Mouse (Mus musculus) embryo, embryonic 9.5 days (tissue): ENCODE measurements at regions not wholly inside any gene's neighbourhood (a gene's known extent, or its start where the extent isn't known, plus 50 kb on each side); places are given as distances from the start of the nearest gene placed in this dataset.
A peak's percentile ranks its signal among the peaks of the same experiment; 100 is the strongest.

Source experiments
- DNase-seq: peaks from one replicate; pipeline ENCODE4 v3.0.0-alpha.2; 2017; ENCODE audit errors: extremely low spot score

- DNase-seq: no peak
Observed at GRCm38 (mm10) chr16:88412287-88412686, 94.5 kb downstream of the Cldn17 start.

- no peak for DNase-seq
Observed at GRCm38 (mm10) chr16:88408144-88408543, 98.6 kb downstream of the Cldn17 start.

- no peak for DNase-seq
Observed at GRCm38 (mm10) chr16:88404331-88404730, 102.4 kb downstream of the Cldn17 start.

- no peak for DNase-seq
Observed at GRCm38 (mm10) chr16:88399881-88400280, 106.9 kb downstream of the Cldn17 start.

GRCm38 (mm10) chr16:88392764-88393163, 102.7 kb upstream of the Grik1 start:
- DNase-seq: no peak

GRCm38 (mm10) chr16:88381605-88382279, 91.7 kb upstream of the Grik1 start:
- peak; percentile 17 for DNase-seq

- no peak for DNase-seq
Observed at GRCm38 (mm10) chr16:88375622-88376021, 85.6 kb upstream of the Grik1 start.

- no peak for DNase-seq
Observed at GRCm38 (mm10) chr16:88374612-88375011, 84.5 kb upstream of the Grik1 start.

GRCm38 (mm10) chr16:88372034-88372433, 82.0 kb upstream of the Grik1 start:
- DNase-seq: peak; percentile 66

GRCm38 (mm10) chr16:88368146-88368545, 78.1 kb upstream of the Grik1 start:
- DNase-seq: no peak

GRCm38 (mm10) chr16:88367162-88367561, 77.1 kb upstream of the Grik1 start:
- no peak for DNase-seq

- no peak for DNase-seq
Observed at GRCm38 (mm10) chr16:88360081-88360480, 70.0 kb upstream of the Grik1 start.
